In the genomic region with DNA sequence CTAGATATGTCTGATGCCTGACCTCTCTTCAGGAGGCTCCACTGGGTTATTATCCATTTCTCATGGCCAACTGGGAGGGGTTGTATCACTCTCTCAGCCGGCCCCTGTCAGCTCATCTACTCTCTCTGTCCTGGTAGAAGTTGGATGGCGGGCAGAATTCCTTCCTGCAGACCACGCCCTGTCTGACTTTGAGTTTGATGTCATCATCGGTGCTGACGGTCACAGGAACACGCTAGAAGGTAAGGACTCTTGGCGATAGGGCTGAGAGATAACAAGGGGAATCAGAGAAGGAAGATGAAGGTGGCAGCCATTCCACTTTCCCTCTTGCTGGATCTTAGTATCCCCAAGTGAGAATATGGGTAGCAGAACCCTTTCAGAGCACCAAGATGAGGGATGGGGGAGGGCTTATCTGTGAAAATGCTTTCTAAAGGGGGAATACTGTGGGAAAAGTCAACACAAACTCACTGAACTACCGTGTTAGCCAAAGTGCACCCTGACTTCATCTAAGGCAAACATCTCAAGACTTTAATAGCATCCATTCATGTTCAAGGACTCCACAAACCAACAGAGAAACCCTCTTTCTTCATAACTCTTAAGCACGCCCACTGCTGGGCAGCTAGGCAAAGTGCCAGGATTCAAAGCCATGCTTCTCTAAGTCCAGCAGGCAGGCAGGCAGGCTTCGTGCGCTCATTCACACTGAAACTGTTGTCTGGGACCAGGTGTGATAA, we compare ENCODE assay signal across 12 mouse cellular contexts.
DNase-seq lines count a peak whose midpoint lies in the region; ATAC-seq lines count a peak whose summit lies in the region.
"Had no signal": no experiment of that assay in that cellular context is flagged by ENCODE, and none has a peak within 500 bp of the region (broad histone marks: within the 10 kb centered on the region; RNA-seq: fewer than 3 reads in every experiment).

No protein-coding gene starts in this region.

- peak overlapping the region; percentile 60 for H3K27ac ChIP-seq in intestine, embryonic 16.5 days (ENCODE audit: low read length)
- H3K27ac ChIP-seq in midbrain, embryonic 11.5 days (ENCODE audit: low read depth, low read length): no peak overlapping the region
- H3K27ac ChIP-seq: hindbrain, embryonic 14.5 days had no signal

- H3K4me2 ChIP-seq in intestine, embryonic 16.5 days (ENCODE audit: low read depth, low read length): no peak overlapping the region
- no peak overlapping the region for H3K4me2 ChIP-seq in midbrain, embryonic 11.5 days
- H3K4me2 ChIP-seq: hindbrain, embryonic 14.5 days had no signal

- H3K36me3 ChIP-seq in intestine, embryonic 16.5 days (ENCODE audit: control insufficient read depth, insufficient read depth, low read length): no peaks in the 10 kb centered on the region
- H3K36me3 ChIP-seq in midbrain, embryonic 11.5 days (ENCODE audit: control insufficient read depth, insufficient read depth, low read length): no peaks in the 10 kb centered on the region

- 66% methylated on average over 11 of the region's 11 CpGs for WGBS in intestine, embryonic 16.5 days
- WGBS in midbrain, embryonic 11.5 days: 90% methylated on average over 11 of the region's 11 CpGs

- no peaks in the 10 kb centered on the region for H3K27me3 ChIP-seq in intestine, embryonic 16.5 days (replicated peaks; ENCODE audit: control insufficient read depth, insufficient read depth, low read length)
- no peaks in the 10 kb centered on the region for H3K27me3 ChIP-seq in midbrain, embryonic 11.5 days (ENCODE audit: control insufficient read depth, insufficient read depth, low read length)

- peak; percentile 66 for ATAC-seq in intestine, embryonic 16.5 days
- no peak for ATAC-seq in erythroid progenitor cell, adult 5-6 weeks (replicated peaks; ENCODE audit: low FRiP score, poor library complexity, severe bottlenecking)
- no peak for ATAC-seq in midbrain, embryonic 11.5 days (ENCODE audit: low FRiP score)

- H3K9me3 ChIP-seq in intestine, embryonic 16.5 days (ENCODE audit: control insufficient read depth, low read length): no peaks in the 10 kb centered on the region
- no peaks in the 10 kb centered on the region for H3K9me3 ChIP-seq in midbrain, embryonic 11.5 days (ENCODE audit: control insufficient read depth, low read length)

- peak; percentile 59 for DNase-seq in adrenal gland, postnatal 10 days
- DNase-seq in adrenal gland, postnatal 25 days: no peak
- DNase-seq in kidney, adult 18-20 months: peak; percentile 29
- no peak for DNase-seq in kidney, adult 8-10 months
- peak; percentile 89 for DNase-seq in lung, postnatal 36 days
- DNase-seq in midbrain, embryonic 11.5 days (ENCODE audit: low spot score, missing footprints): no peak
- DNase-seq: cerebellum, adult 8-10 months; right cerebral cortex, postnatal 4 days; thymus, adult 2 months had no signal

- peaks cover 6% of the 10 kb centered on the region; the same call in 1 of the 2 replicates for H3K4me1 ChIP-seq in intestine, embryonic 16.5 days (ENCODE audit: control insufficient read depth, insufficient read depth, low read length)
- H3K4me1 ChIP-seq in midbrain, embryonic 11.5 days (ENCODE audit: control insufficient read depth, insufficient read depth, low read length): no peaks in the 10 kb centered on the region

- no peak overlapping the region for H3K9ac ChIP-seq in intestine, embryonic 16.5 days (ENCODE audit: low read depth, low read length)
- no peak overlapping the region for H3K9ac ChIP-seq in midbrain, embryonic 11.5 days (ENCODE audit: low read length)
- H3K9ac ChIP-seq: hindbrain, embryonic 14.5 days had no signal

- H3K4me3 ChIP-seq in intestine, embryonic 16.5 days (ENCODE audit: low read length): no peak overlapping the region
- H3K4me3 ChIP-seq in midbrain, embryonic 11.5 days (ENCODE audit: low read depth, low read length): no peak overlapping the region

Comparison
In these comparisons a context has a peak if more than half of its experiments do, and no peak if none do; other contexts are left out.
1. DNase-seq: peak in adrenal gland, postnatal 10 days (single experiment), kidney, adult 18-20 months (single experiment) and lung, postnatal 36 days (single experiment); none in adrenal gland, postnatal 25 days (single experiment), kidney, adult 8-10 months (0 of 2) and midbrain, embryonic 11.5 days (single experiment).